Comparison of ENCODE assay signal across 9 mouse cellular contexts in genomic region chr4:137594496-137595270, GRCm38 (mm10). TPM values are rescaled to one million over a fixed set of nuclear protein-coding genes. Genes with fewer than 3 reads are reported as not detected.
A peak's percentile ranks its signal among the peaks of the same experiment; 100 is the strongest.
DNase-seq lines count a peak whose midpoint lies in the region; ATAC-seq and TF ChIP-seq lines count a peak whose summit lies in the region.
"Had no signal": no experiment of that assay in that cellular context is flagged by ENCODE, and none has a peak within 500 bp of the region (broad histone marks: within the 10 kb centered on the region; RNA-seq: fewer than 3 reads in every experiment).

No protein-coding gene starts in this region.

- H3K27me3 ChIP-seq in spleen, adult 2 months (ENCODE audit: control insufficient read depth, insufficient read depth, low read length), result no peaks in the 10 kb centered on the region
- H3K27me3 ChIP-seq in intestine, embryonic 14.5 days (replicated peaks; ENCODE audit: control insufficient read depth, insufficient read depth, low read length), result no peaks in the 10 kb centered on the region
- no peaks in the 10 kb centered on the region for H3K27me3 ChIP-seq in stomach, embryonic 16.5 days (ENCODE audit: control insufficient read depth, insufficient read depth, low read length)

- H3K9ac ChIP-seq in intestine, embryonic 14.5 days (ENCODE audit: low read length), result peak overlapping the region; percentile 82
- peak overlapping the region; percentile 85 for H3K9ac ChIP-seq in stomach, embryonic 16.5 days (ENCODE audit: low read length)

- no peak for TF ChIP-seq CTCF in spleen, adult 2 months (IDR thresholded peaks at IDR 0.05; ENCODE audit: extremely low read depth, insufficient read depth, insufficient read length, insufficient replicate concordance)

- 0 out of 2 replicates have a peak, but pooled peaks have one; percentile 1 for ATAC-seq in cerebellum, adult (ENCODE audit: insufficient number of reproducible peaks, low FRiP score, low TSS enrichment)
- peak; percentile 66 for ATAC-seq in erythroblast, adult 5-6 weeks (replicated peaks; ENCODE audit: low FRiP score, poor library complexity, severe bottlenecking)
- ATAC-seq in intestine, embryonic 14.5 days (replicated peaks; ENCODE audit: low FRiP score, low TSS enrichment, low read depth), result no peak; the same call in none of the 2 replicates
- no peak for ATAC-seq in stomach, embryonic 16.5 days (ENCODE audit: insufficient read depth, low FRiP score)

- 2% methylated on average over 40 of the region's 40 CpGs for WGBS in spleen, adult 2 months
- WGBS in intestine, embryonic 14.5 days, result 3% methylated on average over 40 of the region's 40 CpGs
- 2% methylated on average over 40 of the region's 40 CpGs for WGBS in macrophage (ENCODE audit: missing documents)
- WGBS in stomach, embryonic 16.5 days, result 2% methylated on average over 40 of the region's 40 CpGs

- H3K4me1 ChIP-seq in spleen, adult 2 months (ENCODE audit: control insufficient read depth, insufficient read depth, insufficient read length), result peaks cover 5% of the 10 kb centered on the region; the same call in 1 of the 2 replicates
- H3K4me1 ChIP-seq in intestine, embryonic 14.5 days (replicated peaks; ENCODE audit: control insufficient read depth, insufficient read depth, low read length), result peaks cover 18% of the 10 kb centered on the region
- H3K4me1 ChIP-seq in stomach, embryonic 16.5 days (ENCODE audit: control insufficient read depth, insufficient read depth, low read length), result peaks cover 20% of the 10 kb centered on the region

- H3K9me3 ChIP-seq in intestine, embryonic 14.5 days (ENCODE audit: control insufficient read depth, low read length), result no peaks in the 10 kb centered on the region
- no peaks in the 10 kb centered on the region for H3K9me3 ChIP-seq in stomach, embryonic 16.5 days (replicated peaks; ENCODE audit: control insufficient read depth, low read length)

- peak overlapping the region; percentile 96 for H3K4me2 ChIP-seq in intestine, embryonic 14.5 days (ENCODE audit: low read length)
- peak overlapping the region; percentile 82 for H3K4me2 ChIP-seq in stomach, embryonic 16.5 days (ENCODE audit: low read depth, low read length)

- H3K27ac ChIP-seq in spleen, adult 2 months (ENCODE audit: insufficient read depth, low read length), result peak overlapping the region; percentile 78
- H3K27ac ChIP-seq in intestine, embryonic 14.5 days (ENCODE audit: low read depth), result peak overlapping the region; percentile 99
- peak overlapping the region; percentile 59 for H3K27ac ChIP-seq in macrophage
- H3K27ac ChIP-seq in stomach, embryonic 16.5 days (ENCODE audit: low read length), result peak overlapping the region; percentile 98

- peak overlapping the region; percentile 92 for H3K4me3 ChIP-seq in spleen, adult 2 months (ENCODE audit: extremely low read depth, insufficient read depth, insufficient read length)
- H3K4me3 ChIP-seq in intestine, embryonic 14.5 days (ENCODE audit: low read depth, low read length), result peak overlapping the region; percentile 64
- H3K4me3 ChIP-seq in macrophage (ENCODE audit: inconsistent target), result peak overlapping the region; percentile 84
- H3K4me3 ChIP-seq in stomach, embryonic 16.5 days (replicated peaks; ENCODE audit: low read length), result peak overlapping the region; percentile 90

- peaks cover 54% of the 10 kb centered on the region for H3K79me2 ChIP-seq in macrophage (ENCODE audit: inconsistent target)

- H3K36me3 ChIP-seq in spleen, adult 2 months (ENCODE audit: control insufficient read depth, insufficient read depth, low read length), result no peaks in the 10 kb centered on the region
- no peaks in the 10 kb centered on the region for H3K36me3 ChIP-seq in intestine, embryonic 14.5 days (ENCODE audit: control insufficient read depth, insufficient read depth, low read length)
- no peaks in the 10 kb centered on the region for H3K36me3 ChIP-seq in macrophage (ENCODE audit: inconsistent target)
- H3K36me3 ChIP-seq in stomach, embryonic 16.5 days (ENCODE audit: control insufficient read depth, insufficient read depth, low read length), result no peaks in the 10 kb centered on the region

- no peak for DNase-seq in cerebellum, adult 9-11 months
- peak; percentile 36 to 40 for DNase-seq in spleen, adult 2 months (ENCODE audit: low read depth in 1 of 2, low spot score in 2 of 2)
- DNase-seq in spleen, adult 12 weeks (ENCODE audit: low spot score), result no peak
- no peak for DNase-seq in intestine, embryonic 14.5 days (ENCODE audit: low spot score)

- TF ChIP-seq POLR2A in spleen, adult 2 months (IDR thresholded peaks at IDR 0.05; ENCODE audit: low read depth, low read length), result no peak

RNA-seq across cellular contexts. Expression of gene Usp48, which starts 1.1 kb away (rescaled TPM):
- 64.1 and 68.3 TPM in 2 replicates for polyA plus RNA-seq in spleen, adult 2 months (2012; rRNA removed)
- total RNA-seq in erythroblast, adult 5-6 weeks (2015; ENCODE audit: low replicate concordance), result 37.6 and 43.4 TPM in 2 replicates
- total RNA-seq in erythroblast, adult 5-6 weeks (2017; ENCODE audit: low replicate concordance), result 46.5 and 54.8 TPM in 2 replicates
- 72.4 and 78.3 TPM in 2 replicates for polyA plus RNA-seq in intestine, embryonic 14.5 days (2014; fragmentation: Nextera tagmentation; extraction: Ambion mirVana)
- 100 to 1,000 TPM; 148 to 674 (median 399) TPM for total RNA-seq in macrophage (2018; cell fraction: chromatin; rRNA removed)
- 10 to 100 TPM; 20.5 to 67.1 (median 37.8) TPM for total RNA-seq in macrophage (2018; cell fraction: cytosol; rRNA removed)
- 100 to 1,000 TPM in 23 of 26 experiments, 10 to 100 TPM in 3; 86.5 to 517 (median 198) TPM for total RNA-seq in macrophage (2018; cell fraction: nucleus; rRNA removed)
- polyA plus RNA-seq in macrophage (2018), result 41.3 to 73.5 TPM (median 61.8 TPM) in 3 replicates
- 55.8 and 58.3 TPM in 2 replicates for polyA plus RNA-seq in stomach, embryonic 16.5 days (2015; fragmentation: Nextera tagmentation; extraction: Ambion mirVana)

RNA-seq across cellular contexts. Expression of gene Ldlrad2, which starts 20.3 kb away (rescaled TPM):
- not detected in 2 replicates for polyA plus RNA-seq in spleen, adult 2 months (2012; rRNA removed)
- not detected in 2 replicates for total RNA-seq in erythroblast, adult 5-6 weeks (2015; ENCODE audit: low replicate concordance)
- total RNA-seq in erythroblast, adult 5-6 weeks (2017; ENCODE audit: low replicate concordance), result not detected in 2 replicates
- not detected in 2 replicates for polyA plus RNA-seq in intestine, embryonic 14.5 days (2014; fragmentation: Nextera tagmentation; extraction: Ambion mirVana)
- not detected for total RNA-seq in macrophage (2018; cell fraction: chromatin; rRNA removed)
- total RNA-seq in macrophage (2018; cell fraction: cytosol; rRNA removed), result not detected
- total RNA-seq in macrophage (2018; cell fraction: nucleus; rRNA removed), result not detected
- not detected in 3 replicates for polyA plus RNA-seq in macrophage (2018)
- polyA plus RNA-seq in stomach, embryonic 16.5 days (2015; fragmentation: Nextera tagmentation; extraction: Ambion mirVana), result not detected in 2 replicates
- total RNA-seq: left cerebral cortex, postnatal 14 days had no signal

Comparison
In these comparisons a context has a peak if more than half of its experiments do, and no peak if none do; other contexts are left out.
1. DNase-seq: peak in spleen, adult 2 months (2 of 2); none in cerebellum, adult 9-11 months (single experiment), spleen, adult 12 weeks (single experiment) and intestine, embryonic 14.5 days (single experiment).
2. ATAC-seq: peak in cerebellum, adult (single experiment) and erythroblast, adult 5-6 weeks (single experiment); none in intestine, embryonic 14.5 days (single experiment) and stomach, embryonic 16.5 days (single experiment).
3. Peak in every context shown above with its lines, with median percentiles within 50 percentile points of each other: H3K27ac ChIP-seq and H3K4me3 ChIP-seq.